Mouse (Mus musculus): Measurements from ENCODE around the gene Gm8127. TPM values are rescaled to one million over a fixed set of nuclear protein-coding genes. Genes with fewer than 3 reads are reported as not detected.
A peak's percentile ranks its signal among the peaks of the same experiment; 100 is the strongest.
"Not testable (repeated sequence)": the region's sequence is repeated elsewhere in the genome, so short reads cannot be mapped to it uniquely, and the experiment has no call there.

Gene Gm8127
- total RNA-seq, 2 experiments from 2014 or later = not detected

DNA sequence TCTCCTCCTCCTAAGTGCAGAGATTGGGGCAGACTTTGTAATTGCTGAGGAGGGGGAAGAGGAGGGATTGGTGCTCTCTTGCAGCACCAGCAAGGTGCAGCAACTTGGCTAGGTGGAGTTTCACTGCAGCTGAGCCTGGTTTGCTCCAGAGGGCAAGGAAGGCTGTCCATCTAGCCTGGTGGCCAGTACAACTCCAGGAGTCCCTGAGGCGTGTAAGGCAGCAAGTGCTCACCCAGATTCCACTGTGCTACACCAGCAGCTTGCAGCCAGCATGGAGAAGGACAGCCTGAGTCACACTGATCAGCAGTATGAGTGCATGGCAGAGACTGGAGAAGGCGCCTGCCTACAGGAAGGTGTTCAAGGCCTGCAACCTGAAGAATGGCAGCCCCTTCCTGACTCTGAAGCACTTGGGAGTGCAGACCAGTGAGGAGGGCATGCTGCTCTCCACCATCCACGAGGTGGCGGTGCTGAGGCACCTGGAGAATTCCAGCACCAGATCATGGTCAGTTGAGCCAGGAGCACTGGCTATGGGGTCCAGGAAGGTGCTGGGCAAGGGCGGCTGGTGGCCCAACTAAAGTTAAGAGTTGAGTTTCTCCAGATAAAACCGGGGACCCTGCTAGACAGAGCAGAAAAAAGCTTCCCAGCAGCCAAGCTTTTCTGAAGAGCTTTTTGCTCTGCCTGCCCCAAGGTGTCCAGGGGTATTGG is 42.9 kb downstream of the Gm8127 start:
- not testable (repeated sequence) for H3K27ac ChIP-seq; DNase-seq (ENCODE audit: low spot score in 2 of 2); H3K4me3 ChIP-seq
- peak; percentile 22; the same call in 1 of the 2 replicates for TF ChIP-seq CTCF (conservative IDR thresholded peaks at IDR 0.05)

- not testable (repeated sequence) for H3K27ac ChIP-seq; DNase-seq (ENCODE audit: low spot score in 2 of 2); H3K4me3 ChIP-seq
Measured at GRCm38 (mm10) chr14:43249611-43250170, 43.9 kb downstream of the Gm8127 start.

Other genes starting within 250 kb of the Gm8127 start
- not detected for gene Gm8094, start 217.2 kb downstream of the Gm8127 start, total RNA-seq (2021)
- gene Gm8104, start 193.2 kb downstream of the Gm8127 start, total RNA-seq (2021) = not detected
- not detected for gene Gm7233, start 114.0 kb downstream of the Gm8127 start, total RNA-seq (2021)
- gene Gm8122, start 58.5 kb downstream of the Gm8127 start, total RNA-seq (2021) = not detected
- gene Gm8126, start 35.2 kb downstream of the Gm8127 start, total RNA-seq (2021) = not detected
- gene Gm9732, start 18.8 kb downstream of the Gm8127 start, total RNA-seq (2021) = not detected
- gene 1700001F09Rik, start 54.0 kb upstream of the Gm8127 start, total RNA-seq (2021) = under 1 TPM in 1 of 2 experiments, not detected in 1; 0.49 TPM
- not detected for gene Gm8138, start 122.5 kb upstream of the Gm8127 start, total RNA-seq (2021)
- under 1 TPM; 0.39 to 0.64 TPM for gene Gm5799, start 249.7 kb upstream of the Gm8127 start, total RNA-seq (2021)

Data from layer of hippocampus, adult 2 months (tissue).